Mouse (Mus musculus) right cerebral cortex, postnatal 10 days (tissue): ENCODE measurements around the gene Tsga10ip.

Experiments
- DNase-seq, 2 experiments: peaks; one replicate each; pipeline ENCODE4 v3.0.0; 2021; ENCODE audit warnings: low spot score in 2 of 2

Tsga10ip gene

GRCm38 (mm10) chr19:5402293-5402692 is at the start of gene Tsga10ip:
Gene Tsga10ip (minus strand): TSS chr19:5402526.
- no peak for DNase-seq

DNA sequence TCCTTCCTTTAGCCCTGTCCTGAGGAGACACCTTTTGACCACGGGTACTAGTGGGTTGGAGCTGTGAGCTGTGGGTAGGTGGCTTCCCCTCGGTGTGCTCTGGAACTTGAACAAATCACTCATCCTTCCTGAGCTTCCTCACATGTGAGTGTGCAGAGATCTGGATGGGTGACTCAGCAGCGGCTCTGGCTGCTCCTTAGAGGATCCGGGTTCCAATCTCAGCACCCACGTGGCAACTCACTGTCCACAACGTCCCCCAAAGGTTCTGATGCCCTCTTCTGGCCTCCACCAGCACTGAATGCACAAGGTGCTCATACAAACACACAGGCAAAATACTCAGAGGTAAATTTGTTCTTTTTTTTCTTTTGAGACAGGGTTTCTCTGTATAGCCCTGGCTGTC is 49.4 kb upstream of the Tsga10ip start:
- DNase-seq = no peak

DNA sequence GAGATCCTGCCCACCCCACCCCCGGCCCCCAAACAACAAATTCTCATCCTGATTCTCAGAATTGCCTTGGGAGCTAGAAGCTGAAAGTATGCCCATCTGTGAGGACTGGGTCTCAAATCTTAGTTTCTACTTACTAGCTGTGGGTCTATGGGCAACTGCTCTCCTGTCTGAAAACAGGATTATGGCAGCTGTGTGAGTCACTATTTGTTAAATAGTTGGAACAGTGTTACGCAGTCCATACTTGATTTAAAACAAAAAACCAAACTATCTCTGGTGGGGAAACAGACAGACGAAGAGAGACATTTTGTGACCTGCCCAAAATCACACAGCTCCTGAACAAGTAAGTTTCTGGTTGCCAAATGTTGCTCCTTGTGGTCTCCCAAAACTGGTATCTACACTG is 47.3 kb upstream of the Tsga10ip start:
- no peak for DNase-seq

- no peak for DNase-seq
Measured at GRCm38 (mm10) chr19:5448354-5449150, 46.2 kb upstream of the Tsga10ip start.

- peak; percentile 76 to 79 for DNase-seq
Measured at GRCm38 (mm10) chr19:5447515-5448353, 45.4 kb upstream of the Tsga10ip start, which contains the start of gene Fosl1. Gene Fosl1 (plus strand): TSS chr19:5447547.

GRCm38 (mm10) chr19:5445747-5446146 is 43.4 kb upstream of the Tsga10ip start:
- DNase-seq = no peak

DNA sequence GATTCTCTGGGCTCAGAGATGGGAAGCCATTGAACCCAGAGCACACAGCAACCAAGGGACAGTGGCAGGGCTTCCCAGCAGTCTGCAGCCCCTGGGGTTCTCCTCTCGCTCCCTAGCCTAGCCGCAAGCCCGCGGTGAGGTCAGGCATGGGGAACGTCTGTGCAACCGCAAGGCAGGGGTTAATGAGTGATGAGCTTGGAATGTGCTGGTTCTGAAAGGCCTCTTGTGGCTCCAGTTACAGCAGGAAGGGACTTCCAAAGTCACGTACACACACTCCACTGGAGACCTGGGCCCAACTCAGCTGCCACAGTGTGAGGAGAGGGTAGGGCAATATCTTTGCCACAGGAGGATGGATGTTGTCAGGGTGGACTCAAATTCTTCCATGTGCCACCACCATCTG is 42.6 kb upstream of the Tsga10ip start:
- no peak for DNase-seq

- no peak for DNase-seq
Measured at GRCm38 (mm10) chr19:5444371-5444908, 42.1 kb upstream of the Tsga10ip start.

DNA sequence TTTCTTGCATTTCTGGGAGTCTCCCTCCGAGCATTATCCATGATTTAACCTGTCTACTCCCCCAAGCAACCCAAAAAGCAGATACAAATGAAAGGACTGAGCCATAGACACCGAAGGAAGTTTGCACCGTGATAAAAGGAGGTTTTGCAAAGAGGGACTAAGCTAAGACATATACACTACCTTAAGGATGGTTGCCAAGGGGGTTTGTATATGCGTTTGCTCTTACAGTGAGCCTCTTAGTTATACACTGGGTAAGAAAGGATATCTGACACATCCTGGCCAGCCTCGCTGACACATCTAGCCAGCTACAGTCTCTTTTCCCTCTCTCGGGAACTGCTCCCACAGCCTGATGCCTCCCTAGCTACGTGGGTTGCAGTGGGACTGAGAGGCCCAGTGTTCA is 31.6 kb upstream of the Tsga10ip start:
- no peak for DNase-seq

DNA sequence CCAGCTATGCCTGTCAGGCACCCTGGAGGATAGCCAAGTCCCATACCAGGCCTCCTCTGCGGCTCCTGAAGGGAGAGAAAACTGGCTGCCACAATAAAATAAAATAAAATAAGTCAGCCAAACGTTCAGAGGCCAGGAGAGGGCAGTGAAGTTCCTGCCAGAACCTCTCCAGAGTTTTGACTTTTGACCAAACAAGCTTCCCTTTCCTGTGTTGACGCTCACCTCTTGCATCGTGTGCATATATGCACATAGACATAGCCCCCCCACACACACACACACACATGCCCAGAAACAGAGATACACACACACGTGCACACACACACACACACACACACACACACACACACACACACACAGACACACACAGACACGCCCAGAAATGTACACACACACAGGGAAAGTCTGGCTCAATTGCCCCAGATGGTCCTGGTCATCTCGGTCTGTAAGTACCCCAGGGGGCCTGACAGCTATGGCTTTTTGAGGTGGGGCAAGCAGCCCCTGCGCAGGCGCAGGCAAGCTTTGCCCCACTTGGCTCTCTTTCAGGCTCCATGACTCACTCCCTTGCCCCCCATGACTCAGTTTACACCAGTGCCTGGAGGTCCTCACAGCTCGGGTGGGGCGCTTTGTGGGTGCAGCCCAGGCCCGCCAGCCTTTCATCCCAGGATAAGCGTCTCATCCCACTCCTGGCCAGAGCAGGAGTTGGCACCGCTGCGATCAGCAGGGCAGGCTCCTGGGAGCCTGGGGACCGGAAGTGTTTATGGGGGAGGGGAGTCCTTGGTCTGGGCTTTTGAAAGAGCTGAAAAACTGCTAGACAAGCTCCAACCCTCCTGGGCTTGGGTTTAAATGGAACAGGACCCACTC is 30.9 kb upstream of the Tsga10ip start:
- DNase-seq = peak in 1 of 2 experiments; percentile 35

GRCm38 (mm10) chr19:5431911-5432464 is 29.7 kb upstream of the Tsga10ip start:
- no peak for DNase-seq

DNA sequence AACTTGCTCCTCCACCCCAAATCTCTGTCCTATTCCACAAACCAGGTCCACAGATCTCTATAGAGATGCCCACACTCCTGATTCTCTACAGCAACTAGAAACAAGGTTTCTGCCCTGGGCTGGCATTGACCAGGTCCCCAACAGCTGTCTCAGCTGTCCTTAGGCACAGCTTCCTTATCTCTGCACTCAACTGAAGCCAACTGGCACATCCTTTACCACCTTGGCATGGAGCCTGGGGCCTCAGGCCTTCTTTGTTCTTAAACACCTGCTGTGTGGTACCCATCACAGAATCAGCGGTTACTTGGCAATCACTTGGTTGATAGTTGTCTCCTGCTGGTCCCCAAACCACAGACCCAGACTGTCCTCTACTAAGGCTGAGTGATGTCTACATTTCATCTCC is 28.1 kb upstream of the Tsga10ip start:
- DNase-seq = no peak

DNA sequence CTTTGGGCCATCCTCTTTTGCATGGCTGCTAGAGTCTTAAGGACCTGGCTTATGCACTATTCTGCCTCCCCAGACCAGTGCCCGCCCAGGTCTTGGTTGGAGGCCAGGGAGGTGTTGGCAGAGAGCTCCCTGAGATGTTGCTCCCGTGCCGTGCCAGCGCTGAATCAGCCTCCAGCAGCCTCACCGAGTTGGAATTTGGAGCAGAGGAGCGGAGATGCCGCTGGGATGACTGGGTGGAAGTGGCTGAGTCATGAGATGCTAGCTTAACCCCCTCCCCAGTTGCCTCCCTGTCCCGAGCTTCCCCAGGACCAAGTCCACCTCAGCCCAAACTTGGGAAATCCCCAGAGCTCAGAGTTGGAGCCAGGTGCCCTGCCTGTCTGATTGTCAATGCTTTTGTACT is 27.5 kb upstream of the Tsga10ip start:
- DNase-seq = peak in 1 of 2 experiments; percentile 47

GRCm38 (mm10) chr19:5429219-5429618 is 26.9 kb upstream of the Tsga10ip start:
- no peak for DNase-seq

GRCm38 (mm10) chr19:5428083-5428482 is 25.8 kb upstream of the Tsga10ip start:
- DNase-seq = no peak

DNA sequence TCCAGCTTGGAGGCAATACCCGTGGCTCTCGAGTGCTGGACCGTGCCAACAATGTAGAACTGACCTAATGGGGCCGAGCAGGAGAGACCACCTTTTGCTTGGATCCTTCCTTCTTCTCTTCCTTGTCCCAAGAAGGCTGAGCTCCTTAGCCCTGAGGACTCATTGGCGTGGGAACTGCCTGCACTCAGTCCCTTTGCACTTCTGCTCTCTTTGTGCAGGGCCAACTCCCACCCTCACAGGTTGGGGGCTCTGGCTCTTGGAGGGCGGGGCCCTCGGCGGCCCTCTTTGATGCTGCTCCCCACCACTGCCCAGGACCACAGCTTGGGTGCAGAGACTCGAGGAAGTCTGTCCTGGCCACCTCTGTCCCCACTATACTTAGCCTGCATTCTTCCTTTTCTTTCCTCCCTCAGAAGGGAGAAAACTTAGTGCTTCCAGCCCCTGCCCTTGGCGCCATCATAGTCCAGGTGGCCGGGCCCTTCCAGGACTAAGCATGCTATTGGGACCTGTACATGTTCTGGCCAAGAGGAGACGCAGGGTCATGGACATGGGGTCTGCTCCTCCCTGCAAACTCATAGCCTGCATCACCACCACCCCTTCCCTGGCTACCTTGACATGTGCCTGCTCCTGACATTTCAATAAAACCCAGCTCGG is 24.4 kb upstream of the Tsga10ip start:
- no peak for DNase-seq

GRCm38 (mm10) chr19:5425906-5426565 is 23.7 kb upstream of the Tsga10ip start:
- DNase-seq = peak; percentile 39 to 59

DNA sequence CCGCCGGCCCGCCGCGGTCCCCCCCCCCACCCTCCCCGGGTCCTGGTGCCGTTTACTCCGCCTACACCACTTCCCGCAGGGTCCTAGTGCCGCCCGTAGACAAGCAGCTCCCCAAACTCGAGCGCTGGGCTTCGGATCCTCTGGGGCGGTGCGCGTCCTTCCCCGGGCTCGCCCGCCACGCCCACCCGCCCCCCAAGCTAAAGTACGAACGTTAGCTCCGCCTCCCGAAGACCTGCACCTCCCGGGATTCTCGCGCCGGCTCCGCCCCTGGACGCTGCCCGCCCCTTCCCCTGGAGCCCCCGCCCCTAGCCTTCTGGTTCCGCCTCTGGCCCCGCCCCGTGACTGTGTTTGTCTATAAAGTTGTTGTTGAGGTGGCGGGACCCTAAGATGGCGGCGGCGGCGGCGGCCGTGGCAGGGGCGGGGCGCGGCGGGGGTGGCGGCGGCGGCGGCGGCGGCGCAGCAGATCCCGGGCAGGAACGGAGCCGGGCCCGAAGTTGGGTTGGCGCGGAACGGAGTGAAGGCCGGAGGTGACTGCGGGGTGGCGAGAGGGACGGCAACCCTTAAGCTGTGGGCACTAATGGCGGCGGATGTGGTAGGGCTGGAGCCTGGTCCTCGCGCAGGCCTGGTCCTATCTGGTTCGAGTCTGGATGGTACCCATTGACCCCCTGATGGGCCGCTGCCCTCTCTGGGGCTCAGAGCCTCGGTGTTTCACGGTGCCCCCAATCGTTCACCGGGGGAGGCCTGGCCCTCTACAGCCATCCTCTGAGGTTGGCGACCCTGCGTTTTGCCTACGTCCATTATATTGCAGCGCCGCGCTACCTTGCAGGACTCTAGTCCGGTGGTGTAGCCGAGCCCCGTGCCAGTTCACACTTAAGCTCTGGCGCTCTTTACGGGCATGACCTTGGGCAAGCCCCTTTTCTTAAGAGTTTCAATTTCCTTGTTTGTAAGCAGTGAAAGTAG is 22.7 kb upstream of the Tsga10ip start, which contains the start of the genes Drap1 and AI837181:
Gene Drap1, minus strand, starts transcription at position 198 of the 960 bp plus-strand sequence.
Gene AI837181, plus strand, starts transcription at position 363 of the 960 bp plus-strand sequence.
- peak; percentile 96 to 97 for DNase-seq
